Mouse (Mus musculus): ENCODE results near the gene Fgf12. TPM values are rescaled to one million over a fixed set of nuclear protein-coding genes. Genes with fewer than 3 reads are reported as not detected.

Fgf12 gene
- polyA plus RNA-seq, 1 experiment: not detected

DNA sequence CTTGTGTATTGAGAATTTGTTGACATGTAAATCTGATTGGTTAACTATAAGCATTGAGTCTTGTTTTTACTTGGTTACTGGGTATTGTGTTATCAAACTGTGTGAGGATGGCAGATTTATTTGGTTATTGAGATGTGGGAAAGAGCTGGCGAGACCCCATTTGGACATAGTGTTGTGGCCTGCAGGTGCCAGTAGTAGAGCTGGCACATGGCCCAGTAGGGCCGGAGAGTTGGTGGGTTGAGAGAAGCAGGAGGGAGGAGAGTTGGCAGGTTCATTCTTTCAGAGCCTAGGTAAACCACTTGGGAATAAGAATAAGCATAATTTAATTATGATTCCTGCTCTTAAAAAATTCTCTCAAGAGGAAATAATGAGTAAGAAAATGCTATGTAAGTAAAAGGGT is 625.9 kb downstream of the Fgf12 start:
- TF ChIP-seq GATA1 (IDR thresholded peaks at IDR 0.05; ENCODE audit: low read length): no peak

Other genes with a start within 250 kb of the Fgf12 start
- gene Mb21d2, start 176.6 kb upstream of the Fgf12 start, polyA plus RNA-seq (2012): not detected in 2 replicates